Mouse (Mus musculus) lung, postnatal 4 days (tissue): ENCODE data around the gene Rab5c.

ENCODE experiments used
- DNase-seq, 2 experiments: peaks; one replicate each; pipeline ENCODE4 v3.0.0; 2021

The Rab5c gene

DNA sequence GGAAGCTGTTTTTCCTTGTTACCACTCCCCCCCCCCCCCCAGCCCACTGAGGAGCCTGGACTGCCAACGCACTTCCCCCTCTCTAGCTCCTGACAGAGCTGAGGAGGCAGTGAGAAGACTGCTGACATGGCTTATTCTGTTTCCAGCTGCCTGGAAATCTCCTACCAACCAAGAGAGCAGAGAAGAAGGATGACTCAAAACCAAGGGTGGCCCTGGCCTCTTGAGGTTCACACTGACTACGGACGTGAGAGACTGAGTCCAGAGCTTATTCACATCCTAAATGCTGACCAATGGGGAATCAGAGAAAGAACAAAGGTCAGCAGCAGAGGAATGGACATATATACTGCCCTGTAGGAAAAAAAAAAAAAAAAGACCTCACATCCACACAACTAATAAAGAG lies 18.7 kb downstream of the Rab5c start:
- DNase-seq: no peak

DNA sequence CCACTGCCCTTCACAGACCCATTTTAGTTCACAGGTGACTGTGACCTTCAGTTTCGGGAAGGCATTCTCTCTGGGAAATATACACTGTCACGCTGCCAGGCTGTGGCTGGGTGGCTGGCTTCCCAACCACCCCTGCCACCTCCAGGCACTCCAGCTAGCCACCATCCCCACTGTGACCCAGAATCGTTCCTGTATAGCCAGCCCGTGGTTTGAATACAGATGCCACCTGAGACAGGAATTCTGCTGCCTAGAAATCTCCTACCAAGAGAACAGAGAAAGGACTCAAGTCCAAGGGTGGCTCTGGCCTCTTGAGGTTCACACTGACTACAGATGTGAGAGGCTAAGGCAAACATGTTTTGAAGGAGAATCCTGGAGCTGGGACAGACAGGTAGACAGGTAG lies 19.1 kb downstream of the Rab5c start:
- no peak for DNase-seq

DNA sequence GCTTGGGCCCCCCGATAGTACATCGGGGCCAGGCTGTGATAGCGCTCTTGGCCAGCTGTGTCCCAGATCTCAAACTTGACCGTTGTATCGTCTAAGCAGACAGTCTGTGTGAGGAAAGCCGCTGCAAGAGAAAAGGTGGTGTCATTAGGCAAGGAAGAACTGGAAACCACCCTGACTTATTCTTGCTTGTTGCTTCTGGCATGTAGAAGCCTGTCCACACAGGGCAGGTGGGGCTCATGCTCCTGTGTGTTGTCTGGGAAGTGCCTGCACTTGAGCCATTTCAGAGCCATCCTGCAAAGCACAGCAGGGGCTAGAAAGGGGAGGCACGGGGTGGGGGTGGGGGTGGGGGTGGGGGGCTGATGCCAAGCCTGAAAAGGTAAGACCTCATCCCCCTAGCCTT lies 19.6 kb downstream of the Rab5c start:
- no peak for DNase-seq

DNA sequence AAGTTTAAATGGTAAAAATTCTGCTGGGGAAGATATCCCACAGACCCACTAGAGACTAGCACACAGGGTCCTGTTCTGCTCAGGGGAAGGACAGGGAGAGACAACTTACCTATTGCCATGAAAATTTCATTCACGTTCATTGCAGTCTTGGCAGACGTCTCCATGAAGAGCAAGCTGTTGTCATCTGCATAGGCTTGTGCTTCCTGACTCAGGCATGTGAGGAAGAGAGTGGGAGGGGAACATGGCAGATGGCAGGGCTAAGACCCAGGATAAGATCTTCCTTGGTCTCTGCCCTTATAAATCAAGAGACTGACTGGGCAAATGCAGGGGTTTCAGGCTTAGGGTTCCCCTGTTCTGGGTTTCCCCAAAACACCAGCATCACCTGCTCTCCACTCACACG lies 21.4 kb downstream of the Rab5c start:
- no peak for DNase-seq

- no peak for DNase-seq
Observed at GRCm38 (mm10) chr11:100714948-100715347, 23.1 kb downstream of the Rab5c start.

GRCm38 (mm10) chr11:100714534-100714915 lies 23.5 kb downstream of the Rab5c start:
- DNase-seq: peak; percentile 71 to 85

DNA sequence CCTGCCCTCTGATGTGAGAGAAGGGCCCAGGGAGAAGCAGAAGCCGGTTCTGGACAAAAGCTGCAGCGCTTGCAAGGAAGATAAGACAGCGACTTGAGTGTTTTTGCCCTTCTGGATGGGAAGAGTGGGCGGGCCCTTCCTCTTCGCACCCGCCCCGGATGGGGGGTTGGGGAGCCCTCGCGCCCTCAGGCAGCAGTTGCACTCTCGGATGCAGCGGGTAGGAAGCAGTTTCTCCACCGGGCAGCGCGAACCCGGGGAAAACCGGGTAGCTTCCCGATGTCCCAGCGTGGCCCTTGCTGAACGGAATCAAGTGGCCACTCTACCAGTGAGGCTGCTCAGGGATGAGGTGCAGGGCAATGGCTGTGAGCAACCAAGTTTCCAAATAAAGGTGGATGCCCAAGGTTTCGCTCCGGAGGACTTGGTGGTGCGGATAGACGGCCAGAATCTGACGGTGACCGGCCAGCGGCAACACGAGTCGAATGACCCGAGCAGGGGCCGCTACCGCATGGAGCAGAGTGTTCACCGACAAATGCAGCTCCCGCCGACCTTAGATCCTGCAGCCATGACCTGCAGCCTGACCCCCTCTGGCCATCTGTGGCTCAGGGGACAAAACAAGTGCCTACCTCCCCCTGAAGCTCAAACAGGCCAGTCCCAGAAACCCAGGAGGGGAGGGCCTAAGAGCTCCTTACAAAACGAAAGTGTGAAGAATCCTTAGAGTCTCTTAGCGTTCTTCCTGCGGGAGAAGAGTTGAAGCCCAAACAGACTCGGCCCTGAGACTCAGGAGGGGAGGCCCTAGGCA lies 24.1 kb downstream of the Rab5c start, which contains the start of gene Hspb9:
Gene Hspb9, plus strand, starts transcription at position 116 of the 799 bp plus-strand sequence.
- peak; percentile 81 to 87 for DNase-seq

DNA sequence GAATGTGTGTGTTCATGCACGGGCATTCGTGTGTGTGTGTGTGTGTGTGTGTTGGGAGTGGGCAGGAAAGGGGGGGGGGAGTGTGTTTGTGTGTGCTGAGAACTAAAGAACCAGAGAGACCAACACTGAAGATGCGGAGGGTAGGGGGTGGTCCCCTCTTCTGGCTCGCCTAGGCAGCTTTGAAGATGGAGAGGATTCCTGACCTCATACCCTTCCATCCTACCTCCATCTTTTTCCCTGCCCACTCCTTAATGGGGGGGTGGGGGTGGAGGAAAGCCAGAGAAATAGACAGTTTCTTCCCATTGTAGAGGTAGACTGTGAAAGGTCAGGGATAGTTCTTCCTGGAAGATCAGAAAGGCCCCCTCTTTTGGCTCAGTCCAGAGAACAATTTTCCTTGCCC lies 24.8 kb downstream of the Rab5c start:
- DNase-seq: no peak

- peak; percentile 87 to 92 for DNase-seq
Observed at GRCm38 (mm10) chr11:100711783-100712615, 26.0 kb downstream of the Rab5c start, which contains the start of gene Kat2a. Gene Kat2a (minus strand): TSS chr11:100712465.

- no peak for DNase-seq
Observed at GRCm38 (mm10) chr11:100710977-100711376, 27.0 kb downstream of the Rab5c start.

- DNase-seq: no peak
Observed at GRCm38 (mm10) chr11:100710528-100710927, 27.5 kb downstream of the Rab5c start.

DNA sequence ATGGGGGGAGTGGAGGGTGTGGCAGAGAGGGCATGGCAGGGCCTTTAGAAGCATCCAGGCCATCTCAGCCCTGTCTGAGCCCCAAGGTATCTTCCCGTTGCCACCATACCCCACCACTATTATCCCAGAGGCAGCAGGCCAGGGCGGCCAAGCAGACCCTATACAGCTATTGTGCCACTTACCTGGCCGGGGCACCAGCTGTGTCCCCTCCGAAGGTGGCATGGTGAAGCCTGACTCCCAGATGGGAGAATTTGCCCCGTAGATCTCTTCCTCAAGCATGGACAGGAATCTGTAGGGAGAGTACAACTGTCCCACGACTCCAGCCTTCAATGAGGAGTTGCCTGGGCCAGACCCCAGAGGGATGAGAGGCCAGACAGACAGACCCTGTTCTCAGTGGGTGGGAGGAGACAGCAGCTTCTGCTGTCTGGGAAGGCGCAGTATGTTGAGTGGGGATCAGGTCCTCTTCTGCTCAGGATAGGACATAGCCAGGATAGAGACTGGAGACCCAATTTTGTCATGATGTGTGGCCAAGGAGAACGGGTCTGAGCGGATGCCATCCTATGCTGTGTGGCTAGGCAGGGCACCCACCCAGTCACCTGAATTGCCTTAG lies 28.7 kb downstream of the Rab5c start:
- DNase-seq: no peak

DNA sequence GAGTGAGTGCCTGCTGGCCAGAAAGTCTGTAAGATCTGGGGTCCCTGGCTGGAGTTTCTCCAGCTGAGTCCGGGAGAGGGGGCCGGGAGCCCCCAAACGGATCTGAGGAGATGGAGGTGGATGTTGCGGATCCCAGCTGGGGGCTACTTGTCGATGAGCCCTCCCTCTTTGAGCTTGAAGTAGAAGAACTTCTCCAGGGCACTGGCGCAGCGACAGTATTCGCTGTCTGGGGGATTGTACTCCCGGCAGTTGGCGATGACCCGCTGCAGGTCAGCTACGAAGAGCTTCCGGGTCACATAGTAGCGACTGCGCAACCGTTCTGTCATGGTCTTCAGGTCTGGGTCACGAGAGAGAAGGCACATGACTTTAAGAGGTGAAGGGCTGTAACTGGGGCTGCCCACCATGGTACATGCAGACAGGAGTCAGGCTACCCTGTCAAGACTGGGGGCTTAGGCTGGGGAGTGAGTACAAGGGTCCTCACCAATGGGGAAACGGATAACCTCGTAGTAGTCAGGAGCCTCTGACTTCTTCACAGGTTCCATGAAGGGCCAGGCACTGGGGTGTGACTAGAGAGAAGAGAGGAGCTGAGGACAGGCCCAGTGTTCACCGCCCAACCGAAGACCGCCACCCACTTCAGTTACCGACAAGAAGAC lies 32.8 kb downstream of the Rab5c start:
- DNase-seq: no peak

- DNase-seq: peak in 1 of 2 experiments; percentile 18
Observed at GRCm38 (mm10) chr11:100703851-100704531, 34.0 kb downstream of the Rab5c start, which contains the start of gene Dhx58. Gene Dhx58 (minus strand): TSS chr11:100704271.

DNA sequence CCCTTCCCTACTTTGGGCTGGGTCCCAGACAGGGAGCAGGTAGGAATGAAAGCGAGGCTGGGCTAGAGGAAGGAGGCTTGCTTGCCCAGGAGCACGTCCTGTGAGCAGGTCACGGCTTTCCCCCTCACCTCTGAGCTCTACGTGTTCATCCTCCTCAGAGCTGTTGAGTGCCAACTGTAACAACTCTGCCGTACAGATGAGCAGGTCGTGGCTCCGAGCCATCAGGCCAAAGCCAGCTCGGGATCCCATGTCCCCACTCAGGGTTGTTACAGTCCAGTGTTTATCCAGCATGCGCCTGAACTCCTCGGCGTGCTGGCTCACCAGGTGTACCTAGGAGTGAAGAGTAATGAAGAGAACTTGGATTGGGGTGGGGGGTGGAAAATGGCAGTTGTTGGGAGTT lies 34.6 kb downstream of the Rab5c start:
- DNase-seq: no peak

DNA sequence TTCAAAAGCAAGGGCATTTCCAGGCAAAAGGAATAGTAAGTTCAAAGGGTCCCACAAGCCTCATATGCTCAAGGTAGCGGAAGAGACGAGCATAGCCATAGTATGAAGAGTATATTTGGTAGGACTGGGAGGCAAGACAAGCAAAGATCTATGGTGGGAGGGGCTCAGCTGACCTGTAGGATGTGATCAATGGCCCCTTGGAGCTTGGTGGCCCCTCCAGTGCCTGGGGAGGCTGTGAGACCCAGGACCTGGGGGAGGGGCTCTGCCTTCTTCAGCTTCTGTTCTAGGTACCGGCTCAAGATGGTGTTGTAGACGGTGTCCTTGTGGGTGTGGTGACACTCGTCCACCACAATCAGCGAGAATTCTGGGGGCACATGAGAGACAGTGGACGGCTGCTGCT lies 35.1 kb downstream of the Rab5c start:
- no peak for DNase-seq

- peak; percentile 32 to 78 for DNase-seq
Observed at GRCm38 (mm10) chr11:100702081-100702851, 35.7 kb downstream of the Rab5c start.

DNA sequence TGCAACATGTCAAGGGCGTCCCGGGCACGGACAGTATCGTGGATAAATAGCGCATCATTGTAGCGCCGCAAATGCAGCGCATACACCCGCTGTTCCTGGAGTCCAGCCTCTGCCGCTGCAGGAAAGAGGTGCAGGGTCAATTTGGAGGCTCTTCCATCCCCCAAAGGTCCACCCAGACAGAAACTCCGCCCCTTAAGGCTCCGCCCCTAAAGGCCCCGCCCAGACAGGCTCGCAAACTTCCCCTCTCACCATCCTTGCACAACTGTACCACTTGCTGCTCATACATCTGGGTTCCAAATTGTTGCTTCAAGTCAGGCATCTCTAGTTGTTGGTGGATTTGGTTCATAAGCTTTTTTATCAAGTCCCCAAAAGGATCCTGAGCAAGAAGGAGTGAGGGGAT lies 36.7 kb downstream of the Rab5c start:
- peak; percentile 79 to 86 for DNase-seq

DNA sequence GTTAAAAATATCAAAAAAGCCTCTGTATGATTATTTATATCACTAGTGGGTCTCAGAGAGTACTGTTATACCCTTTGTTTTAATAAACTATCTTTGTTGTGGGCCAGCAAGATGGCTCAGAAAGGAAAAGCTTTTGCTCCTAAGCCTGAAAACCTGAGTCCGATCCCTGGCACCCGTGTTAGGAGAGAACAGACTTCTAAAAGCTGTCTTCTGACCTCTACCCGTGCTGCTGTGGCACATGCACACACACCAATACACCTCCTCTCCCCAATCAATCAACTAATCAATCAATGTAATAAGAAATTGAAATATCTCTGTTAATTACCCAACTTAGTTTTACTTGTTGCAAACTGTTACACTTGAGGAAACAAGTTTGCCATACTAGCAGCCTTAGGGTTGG lies 37.3 kb downstream of the Rab5c start:
- DNase-seq: no peak

DNA sequence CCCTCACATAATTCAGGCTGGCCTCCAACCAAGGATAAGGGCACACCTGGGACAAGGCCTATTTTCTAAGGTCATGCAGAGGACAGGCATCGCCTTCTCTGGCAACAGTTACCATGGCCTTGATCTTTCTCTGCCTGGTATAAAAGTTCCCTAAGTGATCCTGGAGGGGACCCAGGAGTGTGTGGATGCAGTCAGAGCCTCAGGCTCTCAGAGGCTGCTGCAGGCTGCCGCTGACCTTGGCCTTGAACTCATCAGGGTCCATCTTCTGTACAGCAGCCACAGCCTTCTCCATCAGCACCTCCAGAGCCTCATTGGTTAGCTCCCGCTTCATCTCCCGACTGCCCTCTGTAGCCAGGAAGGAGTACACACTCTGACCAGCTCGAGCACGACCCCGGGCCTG lies 40.1 kb downstream of the Rab5c start:
- DNase-seq: no peak

DNA sequence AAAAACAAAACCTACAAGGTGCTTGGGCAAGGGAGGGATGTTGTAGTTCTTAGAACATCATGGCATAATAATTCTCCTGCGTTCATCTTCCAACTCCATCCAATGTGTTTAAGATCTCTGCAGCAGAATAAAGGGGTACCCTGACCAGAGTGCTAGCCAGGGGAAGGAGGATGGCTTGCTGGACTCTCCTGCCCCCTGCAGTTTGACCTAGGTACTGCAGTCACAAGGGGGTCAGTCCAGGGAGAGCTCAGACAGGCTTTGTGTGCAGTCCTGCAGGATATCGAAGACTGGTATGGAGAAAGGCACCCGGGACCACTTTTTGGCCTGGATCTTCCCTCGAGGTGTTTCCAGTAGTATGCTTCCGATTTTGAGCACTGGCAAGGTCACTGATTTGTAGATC lies 43.1 kb downstream of the Rab5c start:
- peak; percentile 62 to 86 for DNase-seq
